Mouse (Mus musculus) macrophage (primary cell): ENCODE data around the gene Smarcd2. TPM values are rescaled to one million over a fixed set of nuclear protein-coding genes. Genes with fewer than 3 reads are reported as not detected.

Experiments
- H3K27ac ChIP-seq: fragments of 350-480 bp; formaldehyde crosslinking; 2 replicates; pipeline ENCODE4 v1.9.0; 2021
- H3K36me3 ChIP-seq: fragments of 350-480 bp; formaldehyde crosslinking; 2 replicates; pipeline ENCODE4 v1.9.0; 2021; ENCODE audit errors: inconsistent target
- H3K4me3 ChIP-seq: fragments of 350-480 bp; formaldehyde crosslinking; 2 replicates; pipeline ENCODE4 v1.9.0; 2021; ENCODE audit errors: inconsistent target
- H3K79me2 ChIP-seq: fragments of 350-480 bp; formaldehyde crosslinking; 2 replicates; pipeline ENCODE4 v1.9.0; 2021; ENCODE audit errors: inconsistent target
- WGBS: methylation state at CpG from one replicate; pipeline ENCODE4 v1.1.7; 2026; ENCODE audit warnings: inconsistent platforms; ENCODE audit not compliant: missing documents; 5-methylcytosine and 5-hydroxymethylcytosine counted together
- polyA plus RNA-seq: library from polyadenylated mRNA; stranded (reverse); fragments of 250-400 nt; gene quantifications from 3 replicates; pipeline ENCODE4 v1.2.4, GENCODE M21; 2018; ENCODE audit warnings: inconsistent platforms
- total RNA-seq, 78 experiments: library from RNA; depleted of rRNA; stranded (reverse); fragments of 250-400 nt; gene quantifications; 1 replicate in 9 of 78; 2 replicates in 24 of 78; 3 replicates in 43 of 78; 4 replicates in 2 of 78; pipeline ENCODE4 v1.2.4; 2018; ENCODE audit warnings: inconsistent platforms in 56 of 78

Smarcd2 gene
- 100 to 1,000 TPM in 2 of 26 experiments, 10 to 100 TPM in 24; 21.1 to 111 (median 69.1) TPM for total RNA-seq (2018; cell fraction: chromatin; rRNA removed)
- 10 to 100 TPM; 34.4 to 60.6 (median 49.7) TPM for total RNA-seq (2018; cell fraction: cytosol; rRNA removed)
- total RNA-seq (2018; cell fraction: nucleus; rRNA removed): 10 to 100 TPM; 25.8 to 73.3 (median 46.0) TPM
- 54.1 to 59.1 TPM (median 55.6 TPM) in 3 replicates for polyA plus RNA-seq

GRCm38 (mm10) chr11:106272644-106273310 lies at the start of gene Smarcd2:
Gene Smarcd2 (minus strand): TSS chr11:106272972.
- under 1% methylated on average over 72 of the region's 72 CpGs for WGBS
- Histone ChIP-seq H3K4me3 (peak within 1 kb of the TSS; percentile 91), H3K27ac (peak within 1 kb of the TSS; percentile 61), H3K79me2 (peaks cover 44% of the 10 kb centered on the region), H3K36me3 (peaks cover 1% of the 10 kb centered on the region; the same call in 1 of the 2 replicates)

- H3K79me2 ChIP-seq: no peaks in the 10 kb centered on the region
- WGBS: 46% methylated on average over 21 of the region's 21 CpGs
- H3K4me3 ChIP-seq: no peak overlapping the region
- peak overlapping the region; percentile 45 for H3K27ac ChIP-seq
- H3K36me3 ChIP-seq: no peaks in the 10 kb centered on the region
These were observed 45.9 kb upstream of the Smarcd2 start for GRCm38 (mm10) chr11:106318406-106319366.

DNA sequence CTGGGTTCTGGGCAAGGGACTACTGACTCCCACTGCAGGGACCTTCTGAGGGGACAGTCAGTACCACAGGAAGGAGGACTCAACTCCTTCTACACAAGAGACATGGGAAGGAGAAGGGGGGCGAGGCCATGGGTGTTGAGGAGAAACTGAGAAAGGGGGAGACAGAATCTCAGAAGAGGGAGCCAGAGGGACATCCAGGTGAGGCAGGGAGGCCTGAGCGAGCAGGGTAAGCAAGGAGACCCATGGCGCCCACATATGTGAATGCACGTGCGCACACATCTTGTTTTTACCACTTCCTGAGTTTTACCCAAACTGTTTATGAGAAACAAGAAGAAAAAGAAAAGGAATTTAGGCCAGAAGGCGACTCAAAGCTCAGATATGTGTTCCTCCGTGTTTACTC lies 45.0 kb upstream of the Smarcd2 start:
- Histone ChIP-seq H3K36me3 (no peaks in the 10 kb centered on the region), H3K27ac (no peak overlapping the region), H3K79me2 (no peaks in the 10 kb centered on the region), H3K4me3 (no peak overlapping the region)
- WGBS: 69% methylated on average over 7 of the region's 7 CpGs

- no peak overlapping the region for H3K4me3 ChIP-seq
- no peak overlapping the region for H3K27ac ChIP-seq
- WGBS: 100% methylated on average over 1 of the region's 1 CpGs
- H3K79me2 ChIP-seq: no peaks in the 10 kb centered on the region
- no peaks in the 10 kb centered on the region for H3K36me3 ChIP-seq
These were observed 43.6 kb upstream of the Smarcd2 start for GRCm38 (mm10) chr11:106316416-106316815.

- WGBS: 31% methylated on average over 9 of the region's 9 CpGs
- peak within 1 kb of the TSS; percentile 0; the same call in 1 of the 2 replicates for H3K4me3 ChIP-seq
- no peaks in the 10 kb centered on the region for H3K79me2 ChIP-seq
- H3K27ac ChIP-seq: no peak within 1 kb of the TSS
- no peaks in the 10 kb centered on the region for H3K36me3 ChIP-seq
These were observed 41.6 kb upstream of the Smarcd2 start, which contains the start of gene Cd79b for GRCm38 (mm10) chr11:106314333-106314812. Gene Cd79b (minus strand): TSS chr11:106314762.

DNA sequence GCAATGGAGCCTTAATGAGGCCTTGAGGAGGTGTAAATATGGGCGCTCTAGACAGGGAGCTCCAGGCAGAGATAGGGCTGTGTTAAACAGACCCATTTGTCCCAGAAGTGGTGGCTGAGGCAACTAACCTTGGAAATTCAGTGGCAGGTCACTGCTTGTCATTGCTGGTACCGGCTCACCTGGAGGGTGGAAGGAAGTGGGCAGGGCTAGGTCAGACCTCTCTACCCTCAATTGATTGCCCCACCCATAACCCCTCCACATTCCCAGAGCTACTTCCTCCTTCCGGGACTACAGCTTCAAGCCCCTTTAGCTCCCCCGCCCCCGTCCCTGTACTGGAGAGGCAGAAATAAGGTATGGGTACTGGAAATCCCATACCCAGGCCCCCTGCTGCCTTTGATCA lies 40.8 kb upstream of the Smarcd2 start:
- no peak overlapping the region for H3K27ac ChIP-seq
- no peaks in the 10 kb centered on the region for H3K36me3 ChIP-seq
- H3K4me3 ChIP-seq: peak overlapping the region; percentile 0; the same call in 1 of the 2 replicates
- 65% methylated on average over 3 of the region's 5 CpGs for WGBS
- no peaks in the 10 kb centered on the region for H3K79me2 ChIP-seq

DNA sequence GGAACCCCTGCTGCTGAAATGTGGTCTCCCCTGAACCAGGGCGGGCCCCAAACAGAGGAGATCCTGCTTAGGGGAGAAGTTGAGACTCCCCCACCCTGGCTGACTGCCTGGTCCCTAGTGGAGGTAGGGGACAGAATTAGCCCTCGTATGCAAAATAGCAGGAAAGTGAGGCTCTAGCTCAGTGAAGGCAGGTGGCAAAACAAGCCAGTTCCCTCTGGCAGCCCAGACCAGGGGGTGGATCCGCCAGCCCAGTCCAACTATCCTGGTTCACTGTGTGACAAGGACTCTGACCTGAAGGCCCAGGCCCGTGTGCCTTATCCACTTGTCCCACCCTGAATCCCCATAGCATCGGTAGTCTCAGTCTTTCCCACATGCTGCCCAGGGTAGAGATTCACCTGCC lies 37.4 kb upstream of the Smarcd2 start:
- WGBS: 89% methylated on average over 5 of the region's 5 CpGs
- Histone ChIP-seq H3K27ac (no peak overlapping the region), H3K36me3 (no peaks in the 10 kb centered on the region), H3K4me3 (no peak overlapping the region), H3K79me2 (no peaks in the 10 kb centered on the region)

DNA sequence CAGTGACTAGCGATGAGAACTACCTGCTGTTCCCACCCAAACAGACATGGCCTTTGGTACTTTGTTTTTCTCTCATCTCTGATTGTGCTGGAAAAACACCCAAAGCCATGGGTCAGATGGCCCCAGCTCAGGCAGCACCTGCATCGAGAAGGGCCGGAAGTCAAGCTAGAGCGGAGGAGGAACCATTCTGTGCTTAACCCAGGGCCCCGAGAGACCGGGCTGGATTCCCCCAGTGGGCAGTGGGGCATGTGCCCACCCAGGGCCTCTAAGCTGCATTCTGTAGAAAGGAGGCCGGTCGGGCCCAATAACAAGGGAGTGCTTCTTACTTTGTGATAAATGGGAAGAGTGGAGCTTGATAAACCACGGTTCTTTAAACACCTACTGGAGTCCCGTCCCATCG lies 35.4 kb upstream of the Smarcd2 start:
- WGBS: 77% methylated on average over 11 of the region's 11 CpGs
- no peaks in the 10 kb centered on the region for H3K79me2 ChIP-seq
- no peak overlapping the region for H3K4me3 ChIP-seq
- H3K27ac ChIP-seq: no peak overlapping the region
- no peaks in the 10 kb centered on the region for H3K36me3 ChIP-seq

DNA sequence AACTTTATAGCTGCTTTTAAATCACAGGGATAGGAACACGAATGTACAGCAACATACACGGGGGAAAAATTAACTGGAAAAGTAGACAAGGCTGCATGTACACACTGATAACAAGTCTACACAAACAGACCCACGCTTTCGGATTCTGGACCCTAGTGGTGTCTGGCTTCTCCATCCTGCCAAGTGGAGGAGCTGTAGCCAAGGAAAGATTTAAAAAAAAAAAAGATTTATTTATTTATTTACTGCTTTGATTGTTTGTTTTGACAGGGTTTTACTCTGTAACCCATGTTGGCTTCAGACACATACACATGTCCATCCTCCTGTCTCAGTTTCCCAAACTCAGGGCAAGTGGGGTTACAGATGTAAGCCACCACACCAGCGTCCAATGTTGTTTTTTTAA lies 34.7 kb upstream of the Smarcd2 start:
- H3K27ac ChIP-seq: no peak overlapping the region
- no peaks in the 10 kb centered on the region for H3K79me2 ChIP-seq
- WGBS: 93% methylated on average over 5 of the region's 5 CpGs
- no peak overlapping the region for H3K4me3 ChIP-seq
- no peaks in the 10 kb centered on the region for H3K36me3 ChIP-seq

DNA sequence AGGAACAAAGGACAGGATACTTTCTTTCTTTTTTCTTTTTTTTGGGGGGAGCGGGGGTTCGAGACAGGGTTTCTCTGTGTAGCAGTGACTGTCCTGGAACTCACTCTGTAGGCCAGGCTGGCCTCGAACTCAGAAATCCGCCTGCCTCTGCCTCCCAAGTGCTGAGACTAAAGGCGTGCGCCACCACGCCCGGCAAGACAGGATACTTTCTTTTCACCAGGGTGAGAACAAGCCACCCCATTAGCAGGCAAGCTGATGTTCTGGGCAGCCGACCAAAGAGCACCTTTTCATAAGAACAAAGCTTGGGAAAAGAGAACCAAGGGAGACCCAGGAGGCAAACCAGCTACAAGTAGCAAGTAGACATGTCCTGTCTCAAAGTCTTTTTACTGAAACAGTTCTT lies 34.0 kb upstream of the Smarcd2 start:
- no peak overlapping the region for H3K27ac ChIP-seq
- WGBS: 94% methylated on average over 9 of the region's 9 CpGs
- no peak overlapping the region for H3K4me3 ChIP-seq
- no peaks in the 10 kb centered on the region for H3K79me2 ChIP-seq
- H3K36me3 ChIP-seq: no peaks in the 10 kb centered on the region

- H3K27ac ChIP-seq: peak overlapping the region; percentile 54
These were observed 33.3 kb upstream of the Smarcd2 start for GRCm38 (mm10) chr11:106306065-106306385.

GRCm38 (mm10) chr11:106305348-106306064 lies 32.7 kb upstream of the Smarcd2 start:
- H3K36me3 ChIP-seq: no peaks in the 10 kb centered on the region
- H3K79me2 ChIP-seq: no peaks in the 10 kb centered on the region
- no peak overlapping the region for H3K4me3 ChIP-seq
- peak overlapping the region; percentile 54 for H3K27ac ChIP-seq
- 20% methylated on average over 10 of the region's 10 CpGs for WGBS

More at GRCm38 (mm10) chr11:106306065-106306385, 33.3 kb upstream of the Smarcd2 start:
- Histone ChIP-seq H3K79me2 (no peaks in the 10 kb centered on the region), H3K4me3 (no peak overlapping the region), H3K36me3 (no peaks in the 10 kb centered on the region)
- 70% methylated on average over 3 of the region's 3 CpGs for WGBS

DNA sequence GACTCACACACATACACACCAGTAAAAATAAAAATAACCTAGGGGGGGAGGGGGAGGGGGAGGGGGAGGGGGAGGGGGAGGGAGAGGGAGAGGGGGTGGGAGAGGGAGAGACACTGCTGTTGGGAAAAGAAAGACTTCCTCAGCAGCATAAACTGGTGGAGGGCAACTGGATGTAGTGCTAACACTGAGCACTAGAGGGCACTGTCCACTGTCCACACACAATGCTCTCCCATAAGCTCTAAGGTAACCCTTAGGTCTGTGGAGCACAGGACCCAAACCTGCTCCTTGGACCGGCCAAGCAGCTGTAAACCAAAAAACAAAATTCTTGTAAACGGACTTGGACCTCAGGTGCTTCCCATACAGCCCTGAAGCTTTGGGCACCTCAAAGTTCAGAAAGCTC lies 29.9 kb upstream of the Smarcd2 start:
- WGBS: 3% methylated on average over 2 of the region's 2 CpGs
- Histone ChIP-seq H3K27ac (no peak overlapping the region), H3K36me3 (no peaks in the 10 kb centered on the region), H3K4me3 (no peak overlapping the region), H3K79me2 (no peaks in the 10 kb centered on the region)

- no peak within 1 kb of the TSS for H3K4me3 ChIP-seq
- no peak within 1 kb of the TSS for H3K27ac ChIP-seq
- WGBS: 90% methylated on average over 9 of the region's 9 CpGs
- no peaks in the 10 kb centered on the region for H3K79me2 ChIP-seq
- H3K36me3 ChIP-seq: no peaks in the 10 kb centered on the region
These were observed 29.0 kb upstream of the Smarcd2 start, which contains the start of gene Gh for GRCm38 (mm10) chr11:106301765-106302164. Gene Gh (minus strand): TSS chr11:106301865.
